Mouse (Mus musculus) stomach, embryonic 14.5 days (tissue): ENCODE results near the gene Ccdc134. TPM values are rescaled to one million over a fixed set of nuclear protein-coding genes. Genes with fewer than 3 reads are reported as not detected.

Source experiments
- ATAC-seq: fragments of 200-750 bp; cut with Nextera tagmentation; 2 replicates; pipeline ENCODE4 v1.8.0; 2017; ENCODE audit warnings: low read depth, moderate TSS enrichment; ENCODE audit not compliant: insufficient number of reproducible peaks, insufficient read depth, low FRiP score
- H3K27ac ChIP-seq: fragments of 300-500 bp; sonication (generic); 2 replicates; pipeline ENCODE4 v1.5.1; 2014; ENCODE audit warnings: mild to moderate bottlenecking, low read length, moderate library complexity, mixed read lengths
- H3K27me3 ChIP-seq: fragments of 300-500 bp; sonication (generic); 2 replicates; pipeline ENCODE4 v1.6.1; 2014; ENCODE audit warnings: low read length, control low read depth, mixed read lengths; ENCODE audit not compliant: control insufficient read depth, insufficient read depth
- H3K36me3 ChIP-seq: fragments of 300-500 bp; sonication (generic); 2 replicates; pipeline ENCODE4 v1.6.1; 2014; ENCODE audit warnings: mild to moderate bottlenecking, control low read depth, low read length, moderate library complexity, mixed read lengths; ENCODE audit not compliant: control insufficient read depth, insufficient read depth
- H3K4me1 ChIP-seq: fragments of 300-500 bp; sonication (generic); 2 replicates; pipeline ENCODE4 v1.6.1; 2014; ENCODE audit warnings: low read length, control low read depth, mixed read lengths; ENCODE audit not compliant: control insufficient read depth, insufficient read depth
- H3K4me2 ChIP-seq: fragments of 300-500 bp; sonication (generic); replicated peaks from 2 replicates; pipeline ENCODE4 v1.6.1; 2014; ENCODE audit warnings: low read depth, low read length, control low read depth
- H3K4me3 ChIP-seq: fragments of 300-500 bp; sonication (generic); 2 replicates; pipeline ENCODE4 v1.5.1; 2014; ENCODE audit warnings: low read depth, low read length, control low read depth
- H3K9ac ChIP-seq: fragments of 300-500 bp; sonication (generic); replicated peaks from 2 replicates; pipeline ENCODE4 v1.6.1; 2014; ENCODE audit warnings: low read depth, mild to moderate bottlenecking, control low read depth, low read length, moderate library complexity, mixed read lengths
- H3K9me3 ChIP-seq: fragments of 300-500 bp; sonication (generic); 2 replicates; pipeline ENCODE4 v1.6.1; 2016; ENCODE audit warnings: low read depth, low read length, control low read depth; ENCODE audit not compliant: control insufficient read depth
- WGBS: fragments of 180-500 bp; shearing (Covaris S2); extraction: QIAGEN DNeasy Blood & Tissue Kit; methylation state at CpG from one replicate; pipeline ENCODE4 v1.1.7; 2014; 5-methylcytosine and 5-hydroxymethylcytosine counted together
- polyA plus RNA-seq: library from polyadenylated mRNA; unstranded; fragments of >200 nt; fragmentation: Nextera tagmentation; extraction: Ambion mirVana; gene quantifications from 2 replicates; pipeline ENCODE4 v1.2.1, GENCODE M21; 2014

The Ccdc134 gene
- polyA plus RNA-seq, 1 experiment from 2014 or later: 18.4 TPM

DNA sequence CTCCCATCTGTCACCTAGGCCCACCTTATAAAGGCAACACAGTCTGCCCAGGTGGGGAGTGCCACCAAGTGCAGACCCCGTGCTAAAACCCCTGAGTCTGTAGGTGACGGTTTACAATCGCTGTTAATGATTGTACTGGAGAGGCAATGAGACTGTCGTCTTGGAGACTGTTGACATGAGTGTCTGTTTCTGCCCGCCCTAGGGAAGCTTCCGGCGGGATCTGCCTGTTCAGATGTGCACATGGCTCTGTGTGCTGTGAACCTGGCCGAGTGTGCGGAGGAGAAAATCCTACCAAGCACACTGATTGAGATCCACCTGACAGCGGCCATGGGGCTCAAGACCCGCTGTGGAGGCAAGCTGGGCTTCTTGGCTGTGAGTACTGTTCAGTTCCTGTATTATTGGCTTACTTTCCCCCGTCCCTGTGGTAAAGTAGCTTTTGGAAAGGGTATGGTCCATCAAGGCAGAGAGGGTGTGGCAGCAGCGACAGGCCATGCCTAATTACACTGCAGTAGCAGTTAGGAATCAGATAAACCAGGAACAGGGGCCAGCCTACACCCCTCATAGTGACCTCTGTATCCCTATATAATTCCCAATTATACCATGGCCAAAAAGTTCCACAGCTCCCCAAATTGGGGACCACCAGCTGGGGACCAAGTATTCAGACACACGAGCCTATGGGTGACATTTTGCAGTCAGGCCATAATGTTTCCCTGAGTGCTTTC is 57.5 kb downstream of the Ccdc134 start:
- WGBS: 79% methylated on average over 14 of the region's 14 CpGs
- Histone ChIP-seq H3K36me3 (peaks cover 93% of the 10 kb centered on the region), H3K4me3 (no peak overlapping the region), H3K9me3 (peaks cover 7% of the 10 kb centered on the region; the same call in 1 of the 2 replicates), H3K27ac (no peak overlapping the region), H3K4me2 (no peak overlapping the region), H3K9ac (no peak overlapping the region), H3K4me1 (no peaks in the 10 kb centered on the region), H3K27me3 (no peaks in the 10 kb centered on the region)
- no peak for ATAC-seq

GRCm38 (mm10) chr15:82186131-82186530 is 58.4 kb downstream of the Ccdc134 start:
- no peak; the same call in 1 of the 2 replicates for ATAC-seq
- H3K4me3 ChIP-seq: no peak overlapping the region
- WGBS: 66% methylated on average over 14 of the region's 14 CpGs
- H3K27ac ChIP-seq: no peak overlapping the region
- no peak overlapping the region for H3K4me2 ChIP-seq
- H3K36me3 ChIP-seq: peaks cover 88% of the 10 kb centered on the region
- no peaks in the 10 kb centered on the region for H3K4me1 ChIP-seq
- no peaks in the 10 kb centered on the region for H3K27me3 ChIP-seq
- H3K9ac ChIP-seq: no peak overlapping the region
- peaks cover 7% of the 10 kb centered on the region; the same call in 1 of the 2 replicates for H3K9me3 ChIP-seq

- no peaks in the 10 kb centered on the region for H3K27me3 ChIP-seq
- no peak overlapping the region for H3K4me2 ChIP-seq
- peaks cover 5% of the 10 kb centered on the region; the same call in 1 of the 2 replicates for H3K9me3 ChIP-seq
- no peak for ATAC-seq
- H3K9ac ChIP-seq: no peak overlapping the region
- peaks cover 88% of the 10 kb centered on the region for H3K36me3 ChIP-seq
- WGBS: 88% methylated on average over 5 of the region's 5 CpGs
- H3K4me1 ChIP-seq: no peaks in the 10 kb centered on the region
- no peak overlapping the region for H3K4me3 ChIP-seq
- no peak overlapping the region for H3K27ac ChIP-seq
Measured at GRCm38 (mm10) chr15:82186931-82187330, 59.2 kb downstream of the Ccdc134 start.

- ATAC-seq: no peak
- Histone ChIP-seq H3K4me2 (no peak overlapping the region), H3K27ac (no peak overlapping the region), H3K9me3 (peaks cover under 1% of the 10 kb centered on the region; the same call in 1 of the 2 replicates), H3K4me3 (no peak overlapping the region), H3K4me1 (no peaks in the 10 kb centered on the region), H3K27me3 (no peaks in the 10 kb centered on the region), H3K9ac (no peak overlapping the region), H3K36me3 (peaks cover 88% of the 10 kb centered on the region)
- 86% methylated on average over 4 of the region's 4 CpGs for WGBS
Measured at GRCm38 (mm10) chr15:82187401-82187800, 59.7 kb downstream of the Ccdc134 start.

- Histone ChIP-seq H3K9ac (no peak overlapping the region), H3K4me2 (no peak overlapping the region), H3K4me1 (no peaks in the 10 kb centered on the region), H3K27me3 (no peaks in the 10 kb centered on the region), H3K9me3 (no peaks in the 10 kb centered on the region), H3K27ac (no peak overlapping the region), H3K4me3 (no peak overlapping the region), H3K36me3 (peaks cover 90% of the 10 kb centered on the region)
- ATAC-seq: no peak
- WGBS: 100% methylated on average over 1 of the region's 1 CpGs
Measured at GRCm38 (mm10) chr15:82187924-82188323, 60.2 kb downstream of the Ccdc134 start.

DNA sequence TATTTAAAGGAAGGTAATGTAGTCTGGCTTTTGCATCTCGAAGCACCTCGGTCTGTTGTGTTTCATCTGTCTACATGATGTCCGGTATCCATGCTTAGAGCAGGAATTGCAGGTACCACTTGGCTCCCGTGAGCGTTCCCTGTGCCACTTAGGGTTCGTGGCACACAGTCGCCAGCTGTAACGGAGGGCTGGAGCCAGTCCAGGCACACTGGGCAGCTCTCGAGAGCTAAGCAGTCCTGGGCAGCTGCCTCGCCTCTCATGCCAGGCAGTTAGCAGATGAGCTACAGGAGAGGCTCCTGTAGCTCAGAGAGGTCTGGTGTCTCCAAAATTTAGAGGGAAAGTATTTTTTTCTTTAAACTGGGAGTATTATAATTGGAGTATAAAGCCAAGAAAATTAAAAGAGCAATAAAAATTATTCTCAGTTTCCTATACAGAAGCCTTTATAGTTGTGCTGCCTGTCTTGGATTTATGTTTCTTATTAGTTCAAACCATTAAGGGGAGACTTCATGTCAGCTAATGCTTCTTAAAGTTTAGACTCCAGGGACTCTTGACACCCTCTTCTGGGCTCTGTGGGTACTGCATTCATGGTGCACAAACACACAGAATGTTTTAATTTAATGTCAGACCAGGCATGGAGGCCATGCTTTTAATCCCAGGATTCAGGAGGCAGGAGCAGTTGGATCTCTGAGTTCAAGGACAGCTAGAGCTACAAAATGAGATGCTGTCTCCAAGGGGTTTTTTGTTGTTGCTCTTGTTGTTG is 60.9 kb downstream of the Ccdc134 start:
- Histone ChIP-seq H3K4me2 (no peak overlapping the region), H3K27me3 (no peaks in the 10 kb centered on the region), H3K36me3 (peaks cover 90% of the 10 kb centered on the region), H3K4me1 (no peaks in the 10 kb centered on the region), H3K27ac (no peak overlapping the region), H3K9me3 (no peaks in the 10 kb centered on the region), H3K9ac (no peak overlapping the region), H3K4me3 (no peak overlapping the region)
- 96% methylated on average over 10 of the region's 10 CpGs for WGBS
- no peak for ATAC-seq

Other genes with a start within 250 kb of the Ccdc134 start
- 62.7 and 68.0 TPM in 2 replicates for gene Polr3h, start 201.7 kb upstream of the Ccdc134 start, polyA plus RNA-seq
- gene Csdc2, start 191.2 kb upstream of the Ccdc134 start, polyA plus RNA-seq: 15.7 and 18.3 TPM in 2 replicates
- gene Pmm1, start 167.0 kb upstream of the Ccdc134 start, polyA plus RNA-seq: 29.9 and 37.2 TPM in 2 replicates
- gene 1700029P11Rik, start 147.4 kb upstream of the Ccdc134 start, polyA plus RNA-seq: not detected in 2 replicates
- 75.4 and 90.0 TPM in 2 replicates for gene Xrcc6, start 140.1 kb upstream of the Ccdc134 start, polyA plus RNA-seq
- gene Desi1, start 94.1 kb upstream of the Ccdc134 start, polyA plus RNA-seq: 24.2 and 26.3 TPM in 2 replicates
- gene Snu13, start 80.3 kb upstream of the Ccdc134 start, polyA plus RNA-seq: 283 and 284 TPM in 2 replicates
- gene 4930407I10Rik, start 68.8 kb upstream of the Ccdc134 start, polyA plus RNA-seq: not detected in 2 replicates
- 0.09 TPM in 1 of 2 replicates, not detected in the other for gene Mei1, start 57.9 kb upstream of the Ccdc134 start, polyA plus RNA-seq
- 128 and 133 TPM in 2 replicates for gene Srebf2, start 19.3 kb downstream of the Ccdc134 start, polyA plus RNA-seq
- 0.30 and 0.39 TPM in 2 replicates for gene Shisa8, start 84.9 kb downstream of the Ccdc134 start, polyA plus RNA-seq
- gene Tnfrsf13c, start 96.4 kb downstream of the Ccdc134 start, polyA plus RNA-seq: 0.18 TPM in 1 of 2 replicates, not detected in the other
- 72.1 and 86.7 TPM in 2 replicates for gene Cenpm, start 116.8 kb downstream of the Ccdc134 start, polyA plus RNA-seq
- gene 1500009C09Rik, start 124.5 kb downstream of the Ccdc134 start, polyA plus RNA-seq: not detected in 2 replicates
- gene Sept3, start 147.0 kb downstream of the Ccdc134 start, polyA plus RNA-seq: 16.1 and 16.6 TPM in 2 replicates
- gene Wbp2nl, start 171.0 kb downstream of the Ccdc134 start, polyA plus RNA-seq: 0.18 and 0.29 TPM in 2 replicates
- 68.6 and 72.4 TPM in 2 replicates for gene Naga, start 211.0 kb downstream of the Ccdc134 start, polyA plus RNA-seq
- 15.2 and 16.1 TPM in 2 replicates for gene Pheta2, start 211.0 kb downstream of the Ccdc134 start, polyA plus RNA-seq
- gene Smdt1, start 211.0 kb downstream of the Ccdc134 start, polyA plus RNA-seq: 251 and 266 TPM in 2 replicates
- gene Ndufa6, start 226.4 kb downstream of the Ccdc134 start, polyA plus RNA-seq: 393 and 403 TPM in 2 replicates